Mouse (Mus musculus) Muller cell, postnatal 12 days (primary cell): ENCODE data around the gene Trp53bp2.

Experiments used
- DNase-seq: peaks from one replicate; pipeline ENCODE4 v3.0.0-alpha.2; 2015; ENCODE audit errors: inconsistent ontology term

The Trp53bp2 gene

GRCm38 (mm10) chr1:182408684-182409327 is at the start of gene Trp53bp2:
Gene Trp53bp2 (plus strand): TSS chr1:182409172.
- DNase-seq = peak; percentile 100

- DNase-seq = no peak
Measured at GRCm38 (mm10) chr1:182362703-182363102, 46.3 kb upstream of the Trp53bp2 start.

GRCm38 (mm10) chr1:182363683-182364404 is 45.1 kb upstream of the Trp53bp2 start:
- peak; percentile 43 for DNase-seq

- peak; percentile 70 for DNase-seq
Measured at GRCm38 (mm10) chr1:182368309-182368708, 40.7 kb upstream of the Trp53bp2 start.

- DNase-seq = peak; percentile 53
Measured at GRCm38 (mm10) chr1:182368782-182369181, 40.2 kb upstream of the Trp53bp2 start.

- no peak for DNase-seq
Measured at GRCm38 (mm10) chr1:182369435-182369834, 39.5 kb upstream of the Trp53bp2 start.

GRCm38 (mm10) chr1:182371891-182372290 is 37.1 kb upstream of the Trp53bp2 start:
- peak; percentile 22 for DNase-seq

GRCm38 (mm10) chr1:182376221-182376620 is 32.8 kb upstream of the Trp53bp2 start:
- peak; percentile 40 for DNase-seq

GRCm38 (mm10) chr1:182376826-182377225 is 32.1 kb upstream of the Trp53bp2 start:
- DNase-seq = no peak

GRCm38 (mm10) chr1:182377519-182377918 is 31.5 kb upstream of the Trp53bp2 start:
- no peak for DNase-seq

- DNase-seq = no peak
Measured at GRCm38 (mm10) chr1:182378205-182378835, 30.7 kb upstream of the Trp53bp2 start.

- DNase-seq = no peak
Measured at GRCm38 (mm10) chr1:182378876-182379275, 30.1 kb upstream of the Trp53bp2 start.

GRCm38 (mm10) chr1:182380683-182381082 is 28.3 kb upstream of the Trp53bp2 start:
- no peak for DNase-seq

- no peak for DNase-seq
Measured at GRCm38 (mm10) chr1:182381327-182381726, 27.6 kb upstream of the Trp53bp2 start.

GRCm38 (mm10) chr1:182383096-182383495 is 25.9 kb upstream of the Trp53bp2 start:
- peak; percentile 63 for DNase-seq

- no peak for DNase-seq
Measured at GRCm38 (mm10) chr1:182386449-182386848, 22.5 kb upstream of the Trp53bp2 start.

GRCm38 (mm10) chr1:182388729-182389128 is 20.2 kb upstream of the Trp53bp2 start:
- DNase-seq = peak; percentile 31

GRCm38 (mm10) chr1:182398171-182398570 is 10.8 kb upstream of the Trp53bp2 start:
- peak; percentile 93 for DNase-seq

- no peak for DNase-seq
Measured at GRCm38 (mm10) chr1:182398780-182399179, 10.2 kb upstream of the Trp53bp2 start.

- no peak for DNase-seq
Measured at GRCm38 (mm10) chr1:182399205-182399604, 9.8 kb upstream of the Trp53bp2 start.

GRCm38 (mm10) chr1:182399908-182400307 is 9.1 kb upstream of the Trp53bp2 start:
- no peak for DNase-seq

GRCm38 (mm10) chr1:182403076-182403475 is 5.9 kb upstream of the Trp53bp2 start:
- DNase-seq = no peak

GRCm38 (mm10) chr1:182406621-182407020 is 2.4 kb upstream of the Trp53bp2 start:
- no peak for DNase-seq
